Mouse (Mus musculus) left cerebral cortex, postnatal 10 days (tissue): Measurements from ENCODE around the gene Fhl2. TPM values are rescaled to one million over a fixed set of nuclear protein-coding genes. Genes with fewer than 3 reads are reported as not detected.

ENCODE experiments used
- DNase-seq, 2 experiments: peaks; one replicate each; pipeline ENCODE4 v3.0.0; 2021 to 2022; ENCODE audit warnings: low spot score in 2 of 2, mixed read lengths in 1 of 2; ENCODE audit errors: extremely low spot score in 1 of 2
- intact Hi-C: fragments of 180-260 bp; cut with DNase I; formaldehyde crosslinking; loops from one replicate; pipeline ENCODE4 v1.15.1; 2025
- total RNA-seq, 2 experiments: library from RNA; stranded (reverse); gene quantifications; 2 replicates each; pipeline ENCODE4 v1.2.3; 2021

Gene Fhl2
- total RNA-seq, result 10 to 100 TPM; 35.5 to 38.3 TPM

DNA sequence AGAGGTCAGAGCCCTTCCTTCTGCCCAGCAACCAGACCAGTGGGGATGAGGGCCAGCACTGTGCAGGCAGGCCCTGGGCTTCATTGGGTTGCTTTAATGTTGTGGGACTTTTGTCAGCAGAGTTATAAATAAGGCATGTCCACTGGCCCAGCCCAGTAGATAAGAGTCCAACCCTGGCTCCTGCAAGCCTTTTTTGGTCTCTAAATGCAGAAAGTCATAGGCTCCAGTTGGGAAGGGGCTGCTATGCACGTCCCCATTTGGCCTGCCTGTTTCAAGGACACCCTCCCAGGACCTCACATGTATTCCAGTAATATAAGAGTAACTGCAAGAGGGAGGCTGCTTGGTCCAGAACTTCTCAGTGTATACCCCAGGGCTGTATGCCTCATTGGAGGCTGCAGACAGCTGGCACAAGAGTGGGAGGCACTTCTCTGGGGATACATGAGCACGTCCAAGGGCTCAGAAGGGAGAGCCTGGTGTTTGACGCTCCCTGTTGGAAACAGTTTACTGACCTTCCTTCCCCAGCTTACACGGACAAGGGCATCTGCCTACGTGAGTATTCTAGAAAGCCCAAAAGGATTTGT lies at the start of gene Fhl2:
TSS of gene Fhl2 (minus strand) at position 324 of the 581 bp plus-strand sequence.
- DNase-seq, result no peak
- intact Hi-C loops, result no loop called here

DNA sequence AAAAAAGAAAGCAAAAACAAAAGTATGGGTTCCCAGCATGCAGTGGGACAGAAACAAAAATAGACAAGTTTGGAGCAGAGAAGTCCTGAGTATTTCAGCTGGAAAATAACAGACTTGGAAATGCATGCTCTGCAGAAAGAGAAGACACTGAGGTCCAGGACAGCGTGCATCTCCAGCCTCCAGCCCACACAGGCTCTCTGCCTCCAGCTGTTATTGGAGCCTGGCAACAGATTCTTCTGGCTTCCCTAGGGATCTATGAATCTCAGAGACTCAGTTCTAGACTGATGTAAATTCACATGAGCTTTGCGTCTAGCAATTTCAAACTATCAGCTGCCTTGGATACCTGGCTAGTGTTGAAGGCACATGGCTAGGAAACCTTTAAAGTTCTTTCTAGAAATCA lies 48.2 kb upstream of the Fhl2 start:
- intact Hi-C loops, result no loop called here
- DNase-seq, result no peak

DNA sequence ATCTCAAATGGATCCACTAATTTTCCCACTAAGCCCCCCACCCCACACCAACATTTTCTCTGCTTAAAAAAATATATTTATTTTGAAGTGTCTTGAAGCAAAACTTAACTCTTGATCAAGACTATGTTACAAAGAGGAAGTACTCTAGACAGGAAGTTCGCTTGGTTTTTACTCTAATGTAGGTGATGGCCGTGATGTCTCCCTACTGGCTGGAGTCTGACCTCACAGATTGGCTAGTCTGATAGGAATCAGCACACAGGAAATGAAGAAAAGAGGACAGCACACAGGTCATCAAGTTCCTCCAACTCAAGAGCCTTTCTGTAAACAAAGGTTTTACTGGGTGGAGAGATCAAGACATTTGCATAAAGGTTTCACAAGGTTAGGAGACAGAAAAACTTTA lies 44.4 kb upstream of the Fhl2 start:
- no peak for DNase-seq
- intact Hi-C loops, result no loop called here

DNA sequence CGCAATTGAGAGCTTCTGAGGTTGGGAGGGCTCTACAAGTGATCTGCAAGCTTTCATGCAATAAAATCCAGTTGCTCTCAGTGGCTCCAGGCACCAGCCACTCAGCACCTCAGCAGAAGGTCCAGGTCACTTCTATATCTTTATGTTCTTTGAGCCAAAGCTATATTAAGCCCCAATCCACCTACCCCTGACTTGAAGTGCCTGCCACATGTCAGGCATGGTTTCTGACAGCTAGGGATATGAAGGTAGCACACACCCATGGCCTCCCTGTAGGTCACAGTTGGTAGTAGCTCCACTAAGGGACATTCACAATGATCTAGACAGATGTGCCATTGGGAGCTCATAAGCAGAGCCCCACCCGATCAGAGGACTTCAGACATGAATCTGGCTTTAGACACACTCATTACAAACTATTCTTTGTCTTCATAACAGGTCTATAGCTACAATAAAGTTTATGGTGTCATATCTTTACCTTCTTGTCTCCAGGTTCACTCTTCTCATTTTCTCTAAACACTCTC lies 43.1 kb upstream of the Fhl2 start:
- intact Hi-C loops, result no loop called here
- no peak for DNase-seq

DNA sequence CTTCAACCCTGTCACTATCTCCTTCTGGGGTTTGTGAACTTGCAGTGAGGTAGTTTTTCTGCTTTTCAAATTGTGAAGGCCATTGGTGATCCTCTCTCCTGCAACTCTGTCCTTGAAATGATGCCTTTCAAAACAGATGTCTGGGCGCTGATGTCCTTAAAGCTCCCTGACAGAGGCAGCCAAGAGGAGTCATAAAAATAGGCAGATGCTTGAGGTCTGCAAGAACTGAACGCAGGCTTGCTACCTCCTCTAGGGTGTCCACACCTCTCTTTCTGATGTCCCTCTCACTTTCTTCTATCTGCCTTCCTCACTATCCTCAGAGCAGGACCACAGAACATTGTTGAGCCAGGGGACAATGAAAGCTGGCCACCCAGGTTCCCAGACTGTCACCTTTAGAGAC lies 41.7 kb upstream of the Fhl2 start:
- intact Hi-C loops, result no loop called here
- DNase-seq, result no peak

DNA sequence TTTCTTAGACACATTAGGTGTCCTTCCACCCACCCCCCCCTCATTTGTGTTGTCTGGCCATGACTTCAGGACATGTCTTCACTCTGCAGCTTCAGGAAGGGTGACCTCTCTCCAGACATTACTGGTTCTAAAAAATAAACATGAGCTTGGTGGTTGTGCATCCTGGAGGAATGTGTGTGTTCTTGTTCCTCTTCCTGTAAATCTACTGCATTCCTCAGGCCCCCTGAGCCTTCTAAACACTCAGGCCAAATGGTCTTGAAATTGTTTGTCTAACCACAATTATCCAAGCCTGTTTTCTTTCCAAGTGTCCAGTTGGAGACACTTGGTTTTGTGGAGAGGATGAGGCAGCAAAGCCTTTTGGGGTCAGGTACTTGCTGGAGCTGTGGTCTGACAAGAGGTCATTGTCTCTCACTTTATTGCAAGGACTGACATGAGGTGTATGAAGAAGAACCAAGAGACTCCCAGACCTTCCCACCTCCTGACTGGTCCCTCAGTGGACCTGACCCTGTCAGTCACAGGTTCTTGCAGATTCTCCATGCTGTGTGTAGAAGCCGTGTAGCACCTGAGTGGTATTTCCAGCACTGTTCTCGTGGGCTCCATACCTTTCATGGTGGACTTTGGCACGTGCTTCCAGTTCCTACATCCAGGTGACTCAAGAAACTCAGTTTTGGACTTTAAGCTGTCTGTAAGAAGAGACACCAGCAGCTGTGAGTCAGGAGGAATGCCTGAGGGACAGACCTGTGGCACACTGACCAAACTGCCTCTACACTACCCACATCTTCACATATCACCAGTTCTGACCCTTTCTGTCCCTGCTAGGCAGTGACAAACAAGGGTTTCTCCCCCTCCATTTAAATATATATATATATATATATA lies 40.8 kb upstream of the Fhl2 start:
- DNase-seq, result no peak
- intact Hi-C loops, result no loop called here

DNA sequence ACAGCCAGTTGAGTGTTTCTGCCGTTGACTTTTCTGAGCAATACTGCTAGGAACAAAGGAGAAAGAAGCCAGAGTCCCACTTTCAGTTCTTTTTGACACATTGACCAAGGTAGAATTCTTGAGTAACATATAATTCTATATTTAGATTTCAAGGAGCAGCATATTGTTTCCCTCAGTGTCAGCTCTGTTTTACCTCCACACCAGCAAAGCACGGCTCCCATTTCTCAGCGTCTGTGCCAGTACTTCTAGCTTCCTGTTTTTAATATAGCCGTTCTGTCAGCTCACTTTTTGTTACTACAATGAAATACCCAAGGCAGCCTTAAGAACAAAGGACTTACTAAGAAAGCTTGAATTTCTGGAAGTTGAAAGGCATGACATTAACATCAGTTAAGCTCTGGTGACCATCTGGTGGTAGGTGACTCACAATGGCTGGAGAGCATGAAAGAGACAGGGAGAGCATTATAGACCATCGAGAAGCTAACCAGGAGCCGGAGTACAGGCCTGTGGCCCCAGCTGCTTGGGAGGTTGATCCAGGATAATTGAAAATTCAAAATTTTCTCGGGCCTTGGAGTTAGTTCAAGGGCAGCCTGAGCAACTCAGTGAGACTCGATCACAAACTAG lies 28.9 kb upstream of the Fhl2 start:
- DNase-seq, result no peak
- intact Hi-C loops, result no loop called here

DNA sequence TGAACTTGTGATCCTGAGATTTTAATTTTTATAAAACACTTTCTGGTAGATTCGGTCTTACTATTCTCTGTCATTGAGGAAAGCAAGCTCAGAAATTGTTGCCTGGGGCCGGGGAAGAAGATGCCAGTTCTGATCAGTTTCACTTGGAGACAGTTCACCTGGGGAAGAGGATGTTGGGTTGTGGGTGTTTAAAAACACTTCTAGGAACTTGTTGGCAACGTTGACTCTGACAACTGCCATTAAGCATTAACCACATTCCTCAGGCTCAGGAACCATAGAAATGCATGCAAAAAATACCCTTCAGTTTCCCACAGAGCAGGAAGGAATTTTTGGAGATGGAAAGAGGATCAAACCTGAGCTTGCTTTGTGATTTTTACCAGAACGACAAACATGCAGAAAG lies 28.2 kb upstream of the Fhl2 start:
- DNase-seq, result no peak
- intact Hi-C loops, result no loop called here

DNA sequence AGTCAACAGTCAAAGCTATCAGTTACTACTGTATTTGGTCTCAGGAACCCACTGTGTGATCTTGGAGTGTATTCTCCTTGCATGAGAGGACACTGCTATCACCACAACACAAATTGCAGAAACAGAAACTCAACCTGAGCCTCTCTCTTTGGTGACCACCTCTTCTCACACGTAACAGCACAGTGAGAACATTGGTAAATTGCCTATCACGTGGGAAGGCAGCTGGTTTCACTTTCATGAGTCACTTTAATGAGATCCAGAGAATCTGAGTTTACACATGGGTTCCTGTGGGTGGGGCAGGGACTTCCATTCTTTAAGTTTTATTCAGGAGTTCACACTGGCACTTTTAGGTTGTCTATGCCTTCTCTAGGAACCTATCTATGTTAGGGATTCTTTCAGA lies 27.4 kb upstream of the Fhl2 start:
- DNase-seq, result no peak
- intact Hi-C loops, result no loop called here

DNA sequence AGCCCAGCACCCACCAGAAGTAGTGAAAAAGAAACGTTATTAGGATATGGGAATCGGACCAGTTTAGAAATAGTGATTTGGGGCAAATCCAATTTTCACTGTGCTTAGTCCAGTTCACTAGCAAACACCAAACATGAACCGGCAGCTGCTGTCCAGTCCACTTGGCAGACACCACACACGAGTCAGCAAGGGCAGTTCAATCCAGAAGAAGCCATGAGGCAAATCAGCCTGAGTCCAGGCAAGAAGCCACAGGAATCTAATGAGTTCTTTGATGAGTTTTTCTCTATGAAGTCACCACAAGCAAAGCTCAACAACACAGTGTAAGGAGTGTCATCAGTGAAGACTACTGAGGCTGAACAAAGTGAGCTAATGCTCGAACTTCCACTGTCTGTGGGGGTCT lies 26.3 kb upstream of the Fhl2 start:
- no peak for DNase-seq
- intact Hi-C loops, result no loop called here

DNA sequence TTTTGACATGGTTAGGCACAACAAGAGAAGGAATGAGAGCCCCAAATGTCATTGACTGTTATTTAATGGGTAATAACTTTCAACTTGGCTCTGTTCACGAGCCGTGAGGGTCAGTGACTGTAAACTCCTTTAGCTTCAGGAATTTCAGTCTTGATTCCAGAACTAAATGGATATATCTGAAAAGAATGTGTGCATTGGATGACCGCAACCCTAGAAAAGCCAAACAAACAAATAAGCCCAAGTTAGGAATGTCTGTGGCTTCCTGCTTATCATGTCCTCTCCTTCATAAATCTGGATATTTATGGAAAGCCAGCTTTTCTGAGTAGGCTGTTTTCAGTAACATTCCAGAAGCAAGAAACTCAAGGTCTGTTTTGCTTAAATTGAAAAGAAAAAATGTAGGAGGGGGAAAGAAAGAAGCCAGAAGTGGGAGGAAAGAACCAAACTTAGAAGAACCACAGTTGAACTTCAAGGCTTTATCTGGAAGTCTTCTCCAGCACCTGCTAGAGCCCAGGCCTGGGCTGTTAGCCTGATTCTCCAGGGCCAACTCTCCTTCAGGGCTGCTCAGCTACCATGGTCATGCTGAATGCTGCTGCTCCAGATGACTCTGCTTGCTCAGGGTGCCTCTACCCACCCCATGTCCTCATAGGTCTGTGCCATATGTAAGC lies 21.4 kb upstream of the Fhl2 start:
- DNase-seq, result no peak
- intact Hi-C loops, result no loop called here

DNA sequence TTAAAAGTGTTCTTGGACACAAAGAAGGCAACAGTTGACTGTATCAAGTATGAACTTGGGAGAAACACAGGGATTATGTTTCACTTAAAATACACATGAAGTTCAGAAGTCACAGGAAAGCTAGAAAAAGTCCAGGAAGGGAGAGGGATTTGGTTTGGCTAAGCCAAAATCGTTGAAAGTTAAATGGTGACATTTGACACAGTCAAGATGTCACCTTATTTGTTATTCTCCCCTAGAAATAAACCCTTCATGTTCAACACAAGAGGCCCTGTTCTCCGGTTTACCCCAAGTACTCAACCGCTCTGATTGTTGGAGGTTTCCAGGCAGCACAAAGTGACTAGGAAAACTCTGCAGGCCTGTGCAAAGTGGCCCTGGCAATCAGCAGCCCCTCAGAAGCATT lies 18.8 kb upstream of the Fhl2 start:
- no peak for DNase-seq
- intact Hi-C loops, result no loop called here

DNA sequence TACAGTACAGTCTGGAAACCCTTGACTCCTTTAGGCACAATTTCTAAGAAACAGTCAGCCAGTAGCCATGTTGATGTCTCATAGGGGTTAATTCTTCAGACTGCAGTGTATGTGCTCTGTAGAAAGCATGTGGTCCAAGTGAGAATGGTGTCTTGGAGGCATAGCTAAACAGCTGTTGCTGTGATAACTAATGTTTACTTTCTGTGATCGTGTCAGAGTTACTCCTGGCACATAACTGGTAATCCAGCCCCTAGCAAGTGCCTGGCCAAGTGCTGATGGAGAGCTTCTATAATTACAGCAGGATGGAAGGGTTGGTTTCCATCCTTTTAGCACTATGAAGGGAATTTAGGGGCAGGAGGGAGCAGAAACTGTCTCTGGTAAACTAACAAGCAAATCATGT lies 14.5 kb upstream of the Fhl2 start:
- no peak for DNase-seq
- intact Hi-C loops, result no loop called here

DNA sequence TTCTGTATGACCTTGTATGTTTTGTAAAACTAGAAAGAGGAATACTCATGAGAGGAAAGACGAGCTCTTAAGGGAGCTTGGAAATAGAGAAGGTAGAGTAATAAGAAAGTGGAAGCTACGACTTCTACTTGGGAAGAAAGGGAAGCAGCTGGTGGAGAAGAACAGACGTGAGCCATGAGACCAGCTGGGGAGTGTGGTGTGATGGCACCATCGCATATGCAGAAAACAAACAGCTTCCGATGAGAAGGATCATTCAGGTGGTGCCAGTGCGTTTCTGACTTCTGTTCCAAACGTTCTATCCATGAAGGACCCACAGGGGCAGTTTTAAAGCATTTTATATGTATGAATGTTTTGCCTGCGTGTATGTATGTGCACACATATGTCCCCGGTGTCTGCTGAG lies 13.5 kb upstream of the Fhl2 start:
- intact Hi-C loops, result no loop called here

DNA sequence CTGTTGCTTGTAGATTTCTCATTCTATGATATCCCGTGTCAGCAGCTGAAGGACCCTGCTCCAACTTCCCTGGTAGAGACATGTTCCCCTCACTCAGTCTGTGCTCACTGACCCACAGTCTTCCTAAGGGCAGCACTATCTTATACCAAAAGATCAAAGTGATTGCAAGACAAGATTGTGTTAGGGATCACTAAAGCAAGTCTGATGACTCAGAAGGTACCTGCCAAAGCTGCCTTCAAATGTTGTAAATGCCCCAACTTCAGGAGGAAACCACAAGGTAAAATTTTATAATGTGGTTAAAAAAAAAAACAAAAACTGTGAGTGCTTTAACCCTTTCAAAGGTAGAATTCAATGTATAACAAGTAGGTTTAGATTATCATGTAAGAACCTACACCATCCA lies 10.4 kb upstream of the Fhl2 start:
- intact Hi-C loops, result no loop called here
- DNase-seq, result no peak

More for the DNA sequence above, 13.5 kb upstream of the Fhl2 start:
- DNase-seq, result no peak

DNA sequence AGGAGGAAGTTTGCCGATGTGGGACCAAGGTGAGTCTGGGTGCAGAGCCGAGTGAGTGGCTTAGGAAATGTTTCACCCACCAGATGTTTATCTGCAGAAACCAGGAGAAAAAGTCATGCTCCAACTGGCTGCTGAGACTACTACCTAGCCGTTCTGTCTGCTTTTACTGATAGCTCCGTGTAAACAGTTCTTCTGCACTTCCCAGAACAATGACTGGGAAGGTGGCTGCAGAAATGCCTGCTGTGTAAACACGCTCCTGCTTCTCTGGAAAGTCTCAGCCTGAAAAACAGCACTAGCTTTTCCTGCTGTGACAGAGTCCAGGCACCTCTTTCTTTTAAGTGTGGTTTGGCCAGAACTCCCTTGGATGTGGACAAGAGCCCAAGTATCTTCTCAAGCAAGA lies 6.5 kb upstream of the Fhl2 start:
- no peak for DNase-seq
- intact Hi-C loops, result no loop called here

DNA sequence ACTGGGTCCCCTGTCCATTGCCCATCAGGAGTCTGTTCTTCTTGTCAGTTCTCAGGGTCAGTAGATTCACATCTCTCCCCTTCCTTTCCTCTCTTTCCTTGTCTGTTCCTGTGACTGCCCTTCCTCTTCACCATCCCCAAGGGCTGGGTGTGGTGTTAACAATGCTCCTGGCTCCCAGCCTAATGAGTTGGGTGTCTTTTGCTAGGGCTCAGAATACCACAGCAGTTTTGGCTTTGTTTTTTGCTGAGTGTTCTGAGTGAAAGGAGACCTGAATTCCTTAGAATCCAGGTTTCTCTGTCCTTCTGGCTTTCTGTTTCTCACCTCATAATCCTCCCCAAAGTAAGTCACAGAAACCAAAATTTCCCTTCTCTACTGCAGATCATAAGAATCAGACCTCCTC lies 5.4 kb upstream of the Fhl2 start:
- DNase-seq, result no peak
- intact Hi-C loops, result no loop called here

DNA sequence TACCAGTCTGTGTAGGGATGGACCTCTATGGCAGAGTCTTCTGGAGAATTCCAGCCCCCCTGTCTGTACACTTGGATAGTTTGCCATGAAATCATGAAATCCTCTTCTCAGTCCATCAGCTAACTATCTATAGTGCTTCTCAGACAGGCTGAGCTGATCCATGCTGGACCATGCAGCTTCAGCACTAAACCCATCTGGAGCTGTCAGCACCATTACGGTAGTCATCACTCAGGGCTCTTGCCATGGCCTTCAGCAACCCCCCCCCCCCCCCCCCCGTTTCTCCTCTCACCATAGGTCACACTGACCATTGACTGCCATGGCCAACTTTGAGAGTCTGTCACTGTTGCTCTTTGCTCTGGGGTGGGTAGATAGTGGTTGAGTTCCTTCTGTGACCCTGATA lies 5.0 kb upstream of the Fhl2 start:
- intact Hi-C loops, result no loop called here
- no peak for DNase-seq

DNA sequence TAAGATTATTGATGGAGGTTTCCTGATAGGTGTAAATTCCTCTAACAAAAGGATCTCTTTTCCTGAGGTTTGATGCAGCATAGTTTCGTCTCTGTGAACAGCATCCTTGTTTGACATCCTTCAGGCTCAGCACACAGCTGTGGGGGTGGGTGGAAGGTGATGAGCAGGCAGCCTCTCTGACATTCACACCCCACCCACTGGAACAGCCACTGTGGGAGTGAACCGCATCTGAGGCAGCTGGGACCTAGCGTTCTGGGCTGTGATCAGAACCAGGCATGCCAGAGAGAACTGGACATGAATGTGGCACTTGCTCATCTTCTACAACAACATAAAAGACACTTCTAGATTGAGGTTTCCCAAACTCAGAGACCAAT lies 3.1 kb upstream of the Fhl2 start:
- DNase-seq, result peak in 1 of 2 experiments; percentile 55
- intact Hi-C loops, result no loop called here
